Mouse (Mus musculus): ENCODE data around the gene Mocs2. TPM values are rescaled to one million over a fixed set of nuclear protein-coding genes. Genes with fewer than 3 reads are reported as not detected.

Gene Mocs2
- 16.9 to 20.5 TPM (median 19.6 TPM) in 4 replicates for total RNA-seq (2023)

DNA sequence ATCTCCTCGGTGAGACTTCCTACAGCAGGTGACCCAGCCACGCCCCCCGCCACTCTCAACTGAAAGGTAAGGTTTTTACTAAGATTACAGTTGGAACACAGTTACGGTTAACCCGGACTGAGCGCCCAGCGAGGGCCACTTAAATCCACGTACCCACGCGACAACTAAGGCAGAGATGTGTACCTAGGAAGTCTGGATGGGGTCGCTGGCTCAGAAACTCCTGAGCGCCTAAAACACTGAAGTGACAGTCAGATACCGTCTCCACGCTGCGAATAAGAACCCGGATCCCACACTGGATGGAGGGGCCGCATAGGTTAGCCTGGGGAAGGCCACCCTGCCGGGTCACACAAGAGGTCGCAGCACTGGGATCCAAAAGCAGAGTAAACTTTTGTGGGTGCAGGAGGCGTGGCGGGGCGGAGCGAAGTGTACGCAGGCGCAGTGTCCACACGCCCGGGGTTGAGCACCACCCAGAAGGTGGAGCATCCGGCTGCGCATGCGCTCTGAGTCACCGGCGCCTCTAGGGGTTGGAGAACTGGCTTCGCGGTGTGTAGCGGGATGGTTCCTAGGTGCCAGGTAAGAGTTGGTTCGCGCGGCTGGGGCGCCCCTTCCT is at the start of gene Mocs2:
Mocs2 (plus strand) TSS at position 486 of the 610 bp plus-strand sequence.

Other genes starting within 250 kb of the Mocs2 start
- 0.47 to 0.57 TPM (median 0.53 TPM) in 4 replicates for gene Itga2, start 113.9 kb downstream of the Mocs2 start, total RNA-seq (2023)

Measured in B cell, adult 62 days (primary cell).